Mouse (Mus musculus) MEL (cell line): ENCODE data around the gene Vmn1r101. TPM values are rescaled to one million over a fixed set of nuclear protein-coding genes. Genes with fewer than 3 reads are reported as not detected.
"Not testable (repeated sequence)": the region's sequence is repeated elsewhere in the genome, so short reads cannot be mapped to it uniquely, and the experiment has no call there.

Experiments used
- DNase-seq: peaks from one replicate; pipeline ENCODE4 v3.0.0; 2011; ENCODE audit warnings: low read depth, low spot score
- H3K27ac ChIP-seq: 2 replicates; pipeline ENCODE4 v1.5.1; 2012; ENCODE audit warnings: low read depth, mild to moderate bottlenecking, control low read depth, low read length, moderate library complexity; ENCODE audit not compliant: control insufficient read depth
- H3K27me3 ChIP-seq, 2 experiments: fragments of 150-350 bp in 1 of 2; sonication (generic) in 1 of 2; 2 replicates each; pipeline ENCODE4 v1.6.1; 2012; ENCODE audit warnings: low read length in 2 of 2, mild to moderate bottlenecking in 2 of 2, improper control_type of control experiment in 1 of 2, moderate library complexity in 1 of 2; ENCODE audit not compliant: insufficient read depth in 2 of 2, control insufficient read depth in 1 of 2
- H3K36me3 ChIP-seq, 2 experiments: 2 replicates each; pipeline ENCODE4 v1.6.1; 2012 to 2014; ENCODE audit warnings: low read length in 2 of 2, improper control_type of control experiment in 1 of 2, inconsistent platforms in 1 of 2, mild to moderate bottlenecking in 1 of 2; ENCODE audit not compliant: insufficient read depth in 2 of 2, control insufficient read depth in 1 of 2
- H3K4me1 ChIP-seq, 2 experiments: fragments of 150-350 bp in 1 of 2; sonication (generic) in 1 of 2; 2 replicates each; pipeline ENCODE4 v1.6.1; 2012; ENCODE audit warnings: low read length in 2 of 2, improper control_type of control experiment in 1 of 2, mild to moderate bottlenecking in 1 of 2; ENCODE audit not compliant: insufficient read depth in 2 of 2, control insufficient read depth in 1 of 2
- H3K4me3 ChIP-seq, 2 experiments: fragments of 150-350 bp in 1 of 2; sonication (generic) in 1 of 2; 2 replicates each; pipeline ENCODE4 v1.5.1; 2012; ENCODE audit warnings: low read depth in 2 of 2, low read length in 2 of 2, mild to moderate bottlenecking in 2 of 2, moderate library complexity in 2 of 2, control low read depth in 1 of 2, improper control_type of control experiment in 1 of 2; ENCODE audit not compliant: control insufficient read depth in 1 of 2, insufficient read depth in 1 of 2
- H3K79me2 ChIP-seq: 2 replicates; pipeline ENCODE4 v1.6.1; 2012; ENCODE audit warnings: mild to moderate bottlenecking, low read length, moderate library complexity; ENCODE audit not compliant: control insufficient read depth, poor library complexity, insufficient read depth
- H3K9ac ChIP-seq: 2 replicates; pipeline ENCODE4 v1.6.1; 2012; ENCODE audit warnings: low read depth, mild to moderate bottlenecking, control low read depth, low read length, moderate library complexity; ENCODE audit not compliant: control insufficient read depth, poor library complexity, severe bottlenecking
- H3K9me3 ChIP-seq: fragments of 150-350 bp; sonication (generic); replicated peaks from 2 replicates; pipeline ENCODE4 v1.6.1; 2012; ENCODE audit warnings: mild to moderate bottlenecking, low read length, improper control_type of control experiment, moderate library complexity; ENCODE audit not compliant: insufficient read depth
- polyA plus RNA-seq, 2 experiments: library from polyadenylated mRNA; stranded (reverse) in 1 of 2; unstranded in 1 of 2; fragments of >175 nt in 1 of 2; fragments of >200 nt in 1 of 2; gene quantifications; 2 replicates each; pipeline versions ENCODE4 v1.2.1 to v1.2.4; 2012; ENCODE audit warnings: low replicate concordance in 2 of 2, low read depth in 1 of 2; ENCODE audit not compliant: insufficient read length in 2 of 2, insufficient read depth in 1 of 2, missing spikeins in 1 of 2
- total RNA-seq: library from RNA; depleted of rRNA; stranded (reverse); fragments of 300-350 nt; gene quantifications from 2 replicates; pipeline ENCODE4 v1.2.3, GENCODE M21; 2012; rRNA removed

Vmn1r101 gene
- total RNA-seq (not detected in 2 replicates), polyA plus RNA-seq (not detected)

DNA sequence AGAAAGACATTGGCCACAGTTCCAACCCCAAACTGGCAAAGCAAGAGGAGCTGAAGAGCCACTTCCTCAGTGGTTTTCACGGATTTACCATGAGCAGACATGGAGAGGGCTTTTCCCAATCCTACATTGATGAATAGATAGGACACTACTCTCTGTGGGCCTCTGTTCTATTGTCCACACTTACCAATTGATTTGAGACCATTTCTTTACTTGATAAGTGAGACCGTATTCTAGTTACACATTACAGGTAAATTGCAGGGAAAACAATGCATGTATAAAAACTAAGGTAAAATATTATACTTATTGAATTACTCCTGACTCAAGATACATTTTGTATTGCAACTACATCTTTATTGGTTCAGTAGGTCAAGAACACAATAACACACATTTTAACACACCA is at the start of gene Vmn1r101:
Vmn1r101 (minus strand) TSS at position 101 of the 400 bp plus-strand sequence.
- not testable (repeated sequence) for H3K4me1 ChIP-seq, H3K36me3 ChIP-seq, H3K9ac ChIP-seq, DNase-seq, H3K79me2 ChIP-seq, H3K27me3 ChIP-seq, H3K9me3 ChIP-seq, H3K4me3 ChIP-seq, H3K27ac ChIP-seq

- not testable (repeated sequence) for H3K27ac ChIP-seq, H3K9me3 ChIP-seq, DNase-seq, H3K9ac ChIP-seq, H3K27me3 ChIP-seq, H3K36me3 ChIP-seq, H3K4me3 ChIP-seq, H3K4me1 ChIP-seq, H3K79me2 ChIP-seq
Measured at GRCm38 (mm10) chr7:20474825-20475224, 32.4 kb upstream of the Vmn1r101 start, which contains the start of gene Gm10670. Gm10670 (minus strand) TSS chr7:20474925.

- not testable (repeated sequence) for H3K4me1 ChIP-seq, H3K79me2 ChIP-seq, H3K9ac ChIP-seq, H3K4me3 ChIP-seq, H3K36me3 ChIP-seq, H3K27ac ChIP-seq, DNase-seq, H3K27me3 ChIP-seq, H3K9me3 ChIP-seq
Measured at GRCm38 (mm10) chr7:20417642-20418041, 24.8 kb downstream of the Vmn1r101 start, which contains the start of gene Vmn1r100. Vmn1r100 (plus strand) TSS chr7:20417942.

Other genes with a start within 250 kb of the Vmn1r101 start
- not detected in 2 replicates for gene Vmn1r95, start 248.9 kb downstream of the Vmn1r101 start, total RNA-seq
- gene Vmn1r95, start 248.9 kb downstream of the Vmn1r101 start, polyA plus RNA-seq, result not detected
- not detected in 2 replicates for gene Gm6164, start 237.0 kb downstream of the Vmn1r101 start, total RNA-seq
- gene Gm6164, start 237.0 kb downstream of the Vmn1r101 start, polyA plus RNA-seq, result not detected
- gene Gm4498, start 208.8 kb downstream of the Vmn1r101 start, total RNA-seq, result not detected in 2 replicates
- gene Gm4498, start 208.8 kb downstream of the Vmn1r101 start, polyA plus RNA-seq, result not detected
- gene Gm5890, start 179.8 kb downstream of the Vmn1r101 start, total RNA-seq, result not detected in 2 replicates
- not detected for gene Gm5890, start 179.8 kb downstream of the Vmn1r101 start, polyA plus RNA-seq
- not detected in 2 replicates for gene Gm4133, start 108.5 kb downstream of the Vmn1r101 start, total RNA-seq
- gene Gm4133, start 108.5 kb downstream of the Vmn1r101 start, polyA plus RNA-seq, result not detected
- gene Gm5728, start 67.2 kb downstream of the Vmn1r101 start, total RNA-seq, result not detected in 2 replicates
- gene Gm5728, start 67.2 kb downstream of the Vmn1r101 start, polyA plus RNA-seq, result not detected
- gene Vmn1r100, start 24.7 kb downstream of the Vmn1r101 start, total RNA-seq, result not detected in 2 replicates
- gene Vmn1r100, start 24.7 kb downstream of the Vmn1r101 start, polyA plus RNA-seq, result not detected
- not detected in 2 replicates for gene Gm10670, start 32.3 kb upstream of the Vmn1r101 start, total RNA-seq
- gene Gm10670, start 32.3 kb upstream of the Vmn1r101 start, polyA plus RNA-seq, result not detected
- gene Vmn1r103, start 67.9 kb upstream of the Vmn1r101 start, total RNA-seq, result not detected in 2 replicates
- not detected for gene Vmn1r103, start 67.9 kb upstream of the Vmn1r101 start, polyA plus RNA-seq
- gene Vmn1r104, start 91.2 kb upstream of the Vmn1r101 start, total RNA-seq, result not detected in 2 replicates
- not detected for gene Vmn1r104, start 91.2 kb upstream of the Vmn1r101 start, polyA plus RNA-seq
- not detected in 2 replicates for gene Gm5726, start 103.2 kb upstream of the Vmn1r101 start, total RNA-seq
- gene Gm5726, start 103.2 kb upstream of the Vmn1r101 start, polyA plus RNA-seq, result not detected
- gene Gm4141, start 133.6 kb upstream of the Vmn1r101 start, total RNA-seq, result not detected in 2 replicates
- gene Gm4141, start 133.6 kb upstream of the Vmn1r101 start, polyA plus RNA-seq, result not detected
- gene Gm4513, start 156.4 kb upstream of the Vmn1r101 start, total RNA-seq, result not detected in 2 replicates
- gene Gm4513, start 156.4 kb upstream of the Vmn1r101 start, polyA plus RNA-seq, result not detected
- not detected in 2 replicates for gene Vmn1r107, start 226.3 kb upstream of the Vmn1r101 start, total RNA-seq
- not detected for gene Vmn1r107, start 226.3 kb upstream of the Vmn1r101 start, polyA plus RNA-seq